Mouse (Mus musculus): Measurements from ENCODE around the gene Endou. TPM values are rescaled to one million over a fixed set of nuclear protein-coding genes. Genes with fewer than 3 reads are reported as not detected.
"Not testable (repeated sequence)": the region's sequence is repeated elsewhere in the genome, so short reads cannot be mapped to it uniquely, and the experiment has no call there.

The Endou gene
- polyA plus RNA-seq, 1 experiment from 2014 or later: 0.86 TPM

DNA sequence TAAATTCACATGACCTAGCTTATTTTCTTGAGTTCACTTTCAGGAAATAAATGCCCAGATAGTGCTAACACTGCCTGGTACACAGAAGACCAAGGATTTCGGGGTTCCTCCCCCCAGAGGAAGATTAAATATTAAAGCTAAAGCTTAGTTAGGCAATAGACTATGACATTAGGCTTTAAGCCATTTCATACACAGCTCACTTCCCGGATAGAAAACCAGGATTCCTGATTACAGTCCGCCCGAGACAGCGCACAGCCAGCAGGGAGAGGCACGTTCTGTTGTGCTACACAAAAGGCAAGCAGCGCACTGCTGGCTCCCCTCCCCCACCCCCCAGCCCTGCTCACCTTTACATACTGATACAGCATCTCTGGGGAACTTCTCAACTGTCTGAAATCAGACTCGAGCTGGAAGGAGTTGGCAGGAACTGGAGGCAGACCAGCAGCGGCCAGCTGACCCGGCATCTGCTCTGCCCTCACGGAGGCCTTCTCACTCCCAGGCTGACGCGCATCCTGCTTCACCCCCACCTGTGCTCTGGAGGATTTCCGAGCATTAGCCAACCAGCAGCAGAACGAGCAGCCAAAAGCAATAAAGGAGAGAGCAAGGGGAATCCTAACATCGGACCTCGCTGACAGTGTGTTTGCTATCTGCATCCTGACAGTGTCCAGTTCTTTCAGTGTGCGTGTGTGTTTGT lies 51.0 kb downstream of the Endou start:
- Histone ChIP-seq H3K27me3 (no peaks in the 10 kb centered on the region), H3K4me3 (no peak overlapping the region), H3K27ac (no peak overlapping the region; the same call in 1 of the 2 replicates), H3K4me2 (no peak overlapping the region), H3K9ac (no peak overlapping the region), H3K36me3 (peaks cover 64% of the 10 kb centered on the region), H3K9me3 (replicated peaks) (no peaks in the 10 kb centered on the region), H3K4me1 (replicated peaks) (no peaks in the 10 kb centered on the region)
- WGBS: 74% methylated on average over 18 of the region's 18 CpGs
- 0 out of 2 replicates have a peak, but pooled peaks have one; percentile 31 for ATAC-seq (replicated peaks; ENCODE audit: insufficient number of reproducible peaks, insufficient read depth, low FRiP score, low read depth)

- peaks cover 62% of the 10 kb centered on the region for H3K36me3 ChIP-seq
- 86% methylated on average over 3 of the region's 3 CpGs for WGBS
- H3K4me1 ChIP-seq (replicated peaks): no peaks in the 10 kb centered on the region
Measured at GRCm38 (mm10) chr15:97677341-97677740, 53.8 kb downstream of the Endou start.

GRCm38 (mm10) chr15:97675927-97676326 lies 55.2 kb downstream of the Endou start:
- no peak overlapping the region for H3K4me2 ChIP-seq
- no peak overlapping the region for H3K27ac ChIP-seq
- no peaks in the 10 kb centered on the region for H3K9me3 ChIP-seq (replicated peaks)
- H3K4me3 ChIP-seq: no peak overlapping the region
- no peak for ATAC-seq (replicated peaks; ENCODE audit: insufficient number of reproducible peaks, insufficient read depth, low FRiP score, low read depth)
- no peaks in the 10 kb centered on the region for H3K27me3 ChIP-seq
- no peaks in the 10 kb centered on the region for H3K4me1 ChIP-seq (replicated peaks)
- 88% methylated on average over 13 of the region's 13 CpGs for WGBS
- H3K36me3 ChIP-seq: peaks cover 55% of the 10 kb centered on the region
- no peak overlapping the region for H3K9ac ChIP-seq

More at GRCm38 (mm10) chr15:97677341-97677740, 53.8 kb downstream of the Endou start:
- no peak for ATAC-seq (replicated peaks; ENCODE audit: insufficient number of reproducible peaks, insufficient read depth, low FRiP score, low read depth)
- Histone ChIP-seq H3K27me3 (no peaks in the 10 kb centered on the region), H3K27ac (no peak overlapping the region), H3K9me3 (replicated peaks) (no peaks in the 10 kb centered on the region), H3K9ac (no peak overlapping the region), H3K4me2 (no peak overlapping the region), H3K4me3 (no peak overlapping the region)

DNA sequence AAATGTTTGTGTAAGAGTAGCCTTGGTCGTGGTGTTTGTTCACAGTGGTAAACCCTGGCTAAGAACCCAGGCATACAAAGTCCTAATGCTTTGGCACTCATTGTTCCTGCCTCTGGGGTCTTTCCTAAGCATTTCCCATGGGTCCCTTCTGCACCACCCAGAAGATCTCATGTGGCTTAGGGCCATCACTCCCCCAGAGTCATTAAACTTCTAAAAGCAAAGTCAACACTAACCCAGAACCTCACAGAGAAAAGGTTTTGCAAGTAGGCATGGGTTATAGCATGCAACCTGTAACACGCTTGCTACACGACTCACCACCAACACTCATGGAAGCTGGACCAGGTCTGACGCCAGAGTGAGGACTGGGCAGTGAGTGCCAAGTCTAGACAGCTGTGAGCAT lies 56.7 kb downstream of the Endou start:
- WGBS: 93% methylated on average over 4 of the region's 4 CpGs
- Histone ChIP-seq H3K4me2 (no peak overlapping the region), H3K4me1 (replicated peaks) (0 out of 2 replicates have a peak, but pooled peaks cover 5% of the 10 kb centered on the region), H3K36me3 (peaks cover 46% of the 10 kb centered on the region), H3K9me3 (replicated peaks) (no peaks in the 10 kb centered on the region), H3K27me3 (no peaks in the 10 kb centered on the region), H3K9ac (no peak overlapping the region), H3K27ac (no peak overlapping the region), H3K4me3 (no peak overlapping the region)
- no peak for ATAC-seq (replicated peaks; ENCODE audit: insufficient number of reproducible peaks, insufficient read depth, low FRiP score, low read depth)

DNA sequence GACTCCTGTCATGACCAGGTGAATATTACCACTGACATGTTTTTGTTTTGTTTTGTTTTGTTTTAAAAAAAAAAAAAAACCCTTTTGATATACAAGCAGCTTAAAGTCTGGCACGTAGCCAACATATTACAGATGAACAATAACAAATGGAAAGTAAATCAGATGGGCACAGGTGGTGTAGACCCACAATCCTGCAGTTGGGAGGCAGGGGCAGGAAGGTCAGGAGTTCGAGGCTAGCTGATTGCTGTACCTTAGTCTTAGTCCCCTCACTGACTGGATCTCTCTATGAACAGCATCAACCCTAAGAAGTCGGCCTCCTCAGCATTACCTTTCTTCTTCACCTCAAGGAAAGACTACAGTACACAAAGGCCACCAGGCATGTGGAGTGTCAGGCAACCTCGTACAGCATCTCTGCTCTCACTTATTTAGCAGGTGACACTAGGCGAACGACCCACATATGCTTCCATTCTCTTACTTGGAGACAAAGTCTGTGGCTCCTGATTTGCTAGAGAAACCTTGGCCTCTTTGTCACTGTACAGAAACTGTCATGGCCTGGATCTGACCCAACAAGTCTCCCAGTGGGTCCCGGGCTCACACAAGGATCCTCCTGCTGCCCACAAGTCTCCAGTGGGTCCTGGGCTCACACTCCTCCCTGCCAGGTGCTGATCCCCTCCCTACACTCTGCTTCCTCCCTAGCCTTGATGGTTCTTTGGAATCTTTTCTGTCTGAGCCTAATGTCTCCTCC lies 57.7 kb downstream of the Endou start:
- no peaks in the 10 kb centered on the region for H3K27me3 ChIP-seq
- 0 out of 2 replicates have a peak, but pooled peaks cover 5% of the 10 kb centered on the region for H3K4me1 ChIP-seq (replicated peaks)
- H3K4me2 ChIP-seq: no peak overlapping the region
- peaks cover 43% of the 10 kb centered on the region for H3K36me3 ChIP-seq
- no peak overlapping the region for H3K9ac ChIP-seq
- no peak overlapping the region for H3K4me3 ChIP-seq
- H3K9me3 ChIP-seq (replicated peaks): no peaks in the 10 kb centered on the region
- 84% methylated on average over 7 of the region's 7 CpGs for WGBS
- ATAC-seq (replicated peaks; ENCODE audit: insufficient number of reproducible peaks, insufficient read depth, low FRiP score, low read depth): no peak
- no peak overlapping the region for H3K27ac ChIP-seq

- H3K27me3 ChIP-seq: no peaks in the 10 kb centered on the region
- no peak overlapping the region for H3K4me3 ChIP-seq
- no peak overlapping the region for H3K9ac ChIP-seq
- 0 out of 2 replicates have a peak, but pooled peaks cover 5% of the 10 kb centered on the region for H3K4me1 ChIP-seq (replicated peaks)
- WGBS: 68% methylated on average over 9 of the region's 9 CpGs
- H3K27ac ChIP-seq: no peak overlapping the region
- H3K36me3 ChIP-seq: peaks cover 32% of the 10 kb centered on the region
- no peak for ATAC-seq (replicated peaks; ENCODE audit: insufficient number of reproducible peaks, insufficient read depth, low FRiP score, low read depth)
- H3K4me2 ChIP-seq: no peak overlapping the region
- no peaks in the 10 kb centered on the region for H3K9me3 ChIP-seq (replicated peaks)
Measured at GRCm38 (mm10) chr15:97672211-97672765, 58.9 kb downstream of the Endou start.

DNA sequence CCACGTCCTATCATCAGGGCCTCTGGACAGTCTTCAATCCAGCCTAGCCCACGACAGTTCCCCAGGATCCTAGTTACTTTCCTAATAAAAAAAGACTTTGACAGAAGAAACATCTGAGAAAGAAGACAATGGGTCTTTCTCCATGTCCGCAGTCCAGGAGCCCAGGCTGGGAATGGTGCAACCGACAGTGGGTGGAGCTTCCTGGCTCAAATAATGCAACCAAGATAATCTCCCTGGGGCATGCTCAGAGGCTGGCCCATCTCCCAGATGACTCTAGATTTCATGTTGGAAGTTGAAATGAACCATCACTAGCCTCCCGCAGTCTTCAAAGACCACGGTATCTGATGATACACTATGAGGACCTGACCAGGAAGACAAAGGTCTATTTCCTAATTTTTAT lies 60.6 kb downstream of the Endou start:
- no peak overlapping the region for H3K4me3 ChIP-seq
- WGBS: 64% methylated on average over 6 of the region's 6 CpGs
- no peak overlapping the region for H3K27ac ChIP-seq
- no peaks in the 10 kb centered on the region for H3K9me3 ChIP-seq (replicated peaks)
- H3K9ac ChIP-seq: no peak overlapping the region
- no peak for ATAC-seq (replicated peaks; ENCODE audit: insufficient number of reproducible peaks, insufficient read depth, low FRiP score, low read depth)
- H3K36me3 ChIP-seq: peaks cover 20% of the 10 kb centered on the region
- H3K4me2 ChIP-seq: no peak overlapping the region
- H3K27me3 ChIP-seq: no peaks in the 10 kb centered on the region
- H3K4me1 ChIP-seq (replicated peaks): 0 out of 2 replicates have a peak, but pooled peaks cover 5% of the 10 kb centered on the region

GRCm38 (mm10) chr15:97668158-97668877 lies 62.8 kb downstream of the Endou start:
- not testable (repeated sequence) for H3K4me2 ChIP-seq; H3K4me1 ChIP-seq (replicated peaks); ATAC-seq (replicated peaks; ENCODE audit: insufficient number of reproducible peaks, insufficient read depth, low FRiP score, low read depth); H3K9ac ChIP-seq; H3K9me3 ChIP-seq (replicated peaks); H3K27me3 ChIP-seq; H3K36me3 ChIP-seq; H3K4me3 ChIP-seq; H3K27ac ChIP-seq
- 61% methylated on average over 17 of the region's 17 CpGs for WGBS

DNA sequence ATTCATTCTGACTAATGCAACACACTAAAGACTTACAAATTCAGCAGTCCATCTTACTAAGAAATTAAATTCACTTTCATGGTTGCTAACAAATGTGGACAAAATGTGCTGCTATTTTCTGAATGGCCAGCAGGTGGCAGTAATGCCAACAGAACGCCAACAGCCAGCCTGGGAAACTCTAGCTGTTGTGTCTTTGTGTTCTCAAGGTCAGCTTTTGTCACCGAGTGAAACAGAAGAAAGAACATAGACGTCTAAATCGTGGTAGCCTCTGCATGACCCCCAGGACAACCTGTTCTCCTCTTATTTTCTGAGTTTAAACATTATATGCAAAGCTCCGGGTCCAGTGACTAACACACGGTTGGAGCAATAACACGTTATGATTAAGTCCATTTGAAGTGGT lies 63.7 kb downstream of the Endou start:
- Histone ChIP-seq H3K9ac (no peak overlapping the region), H3K4me2 (no peak overlapping the region), H3K4me3 (no peak overlapping the region), H3K4me1 (replicated peaks) (peaks cover 5% of the 10 kb centered on the region; the same call in 1 of the 2 replicates), H3K27me3 (no peaks in the 10 kb centered on the region), H3K9me3 (replicated peaks) (no peaks in the 10 kb centered on the region), H3K27ac (no peak overlapping the region), H3K36me3 (no peaks in the 10 kb centered on the region)
- ATAC-seq (replicated peaks; ENCODE audit: insufficient number of reproducible peaks, insufficient read depth, low FRiP score, low read depth): no peak
- WGBS: 30% methylated on average over 7 of the region's 7 CpGs

DNA sequence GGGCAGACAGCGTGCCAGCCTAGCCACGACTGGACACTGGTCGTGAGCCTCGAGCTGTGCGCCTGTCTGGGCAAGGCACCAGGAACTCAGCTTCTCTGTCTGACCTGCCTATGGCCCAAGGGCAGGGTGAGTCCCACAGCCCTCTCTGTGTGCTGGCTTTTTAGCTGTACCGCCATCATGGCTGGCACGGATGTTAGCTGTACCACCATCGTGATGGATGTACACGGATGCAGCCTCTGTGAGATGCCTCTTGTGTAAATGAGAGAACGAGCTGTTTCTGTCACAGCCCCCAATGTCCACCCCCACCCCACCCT lies 64.7 kb downstream of the Endou start:
- no peak overlapping the region for H3K9ac ChIP-seq
- H3K4me2 ChIP-seq: no peak overlapping the region
- H3K27me3 ChIP-seq: no peaks in the 10 kb centered on the region
- peaks cover 5% of the 10 kb centered on the region; the same call in 1 of the 2 replicates for H3K4me1 ChIP-seq (replicated peaks)
- 91% methylated on average over 10 of the region's 10 CpGs for WGBS
- no peaks in the 10 kb centered on the region for H3K36me3 ChIP-seq
- no peak overlapping the region for H3K27ac ChIP-seq
- no peak overlapping the region for H3K4me3 ChIP-seq
- H3K9me3 ChIP-seq (replicated peaks): no peaks in the 10 kb centered on the region
- ATAC-seq (replicated peaks; ENCODE audit: insufficient number of reproducible peaks, insufficient read depth, low FRiP score, low read depth): no peak

- H3K9me3 ChIP-seq (replicated peaks): no peaks in the 10 kb centered on the region
- H3K27me3 ChIP-seq: no peaks in the 10 kb centered on the region
- H3K36me3 ChIP-seq: no peaks in the 10 kb centered on the region
- H3K9ac ChIP-seq: no peak overlapping the region
- no peak overlapping the region for H3K4me3 ChIP-seq
- ATAC-seq (replicated peaks; ENCODE audit: insufficient number of reproducible peaks, insufficient read depth, low FRiP score, low read depth): no peak
- peaks cover 5% of the 10 kb centered on the region; the same call in 1 of the 2 replicates for H3K4me1 ChIP-seq (replicated peaks)
- H3K27ac ChIP-seq: no peak overlapping the region
- 70% methylated on average over 25 of the region's 25 CpGs for WGBS
- H3K4me2 ChIP-seq: no peak overlapping the region
Measured at GRCm38 (mm10) chr15:97665770-97666456, 65.2 kb downstream of the Endou start.

Data from heart, embryonic 15.5 days (tissue).